Mouse (Mus musculus) stomach, embryonic 14.5 days (tissue): ENCODE results near the gene Mrc2. TPM values are rescaled to one million over a fixed set of nuclear protein-coding genes. Genes with fewer than 3 reads are reported as not detected.

Experiments used
- ATAC-seq: fragments of 200-750 bp; cut with Nextera tagmentation; 2 replicates; pipeline ENCODE4 v1.8.0; 2017; ENCODE audit warnings: low read depth, moderate TSS enrichment; ENCODE audit not compliant: insufficient number of reproducible peaks, insufficient read depth, low FRiP score
- H3K27ac ChIP-seq: fragments of 300-500 bp; sonication (generic); 2 replicates; pipeline ENCODE4 v1.5.1; 2014; ENCODE audit warnings: mild to moderate bottlenecking, low read length, moderate library complexity, mixed read lengths
- H3K27me3 ChIP-seq: fragments of 300-500 bp; sonication (generic); 2 replicates; pipeline ENCODE4 v1.6.1; 2014; ENCODE audit warnings: low read length, control low read depth, mixed read lengths; ENCODE audit not compliant: control insufficient read depth, insufficient read depth
- H3K36me3 ChIP-seq: fragments of 300-500 bp; sonication (generic); 2 replicates; pipeline ENCODE4 v1.6.1; 2014; ENCODE audit warnings: mild to moderate bottlenecking, control low read depth, low read length, moderate library complexity, mixed read lengths; ENCODE audit not compliant: control insufficient read depth, insufficient read depth
- H3K4me1 ChIP-seq: fragments of 300-500 bp; sonication (generic); 2 replicates; pipeline ENCODE4 v1.6.1; 2014; ENCODE audit warnings: low read length, control low read depth, mixed read lengths; ENCODE audit not compliant: control insufficient read depth, insufficient read depth
- H3K4me2 ChIP-seq: fragments of 300-500 bp; sonication (generic); replicated peaks from 2 replicates; pipeline ENCODE4 v1.6.1; 2014; ENCODE audit warnings: low read depth, low read length, control low read depth
- H3K4me3 ChIP-seq: fragments of 300-500 bp; sonication (generic); 2 replicates; pipeline ENCODE4 v1.5.1; 2014; ENCODE audit warnings: low read depth, low read length, control low read depth
- H3K9ac ChIP-seq: fragments of 300-500 bp; sonication (generic); replicated peaks from 2 replicates; pipeline ENCODE4 v1.6.1; 2014; ENCODE audit warnings: low read depth, mild to moderate bottlenecking, control low read depth, low read length, moderate library complexity, mixed read lengths
- H3K9me3 ChIP-seq: fragments of 300-500 bp; sonication (generic); 2 replicates; pipeline ENCODE4 v1.6.1; 2016; ENCODE audit warnings: low read depth, low read length, control low read depth; ENCODE audit not compliant: control insufficient read depth
- WGBS: fragments of 180-500 bp; shearing (Covaris S2); extraction: QIAGEN DNeasy Blood & Tissue Kit; methylation state at CpG from one replicate; pipeline ENCODE4 v1.1.7; 2014; 5-methylcytosine and 5-hydroxymethylcytosine counted together
- polyA plus RNA-seq: library from polyadenylated mRNA; unstranded; fragments of >200 nt; fragmentation: Nextera tagmentation; extraction: Ambion mirVana; gene quantifications from 2 replicates; pipeline ENCODE4 v1.2.1, GENCODE M21; 2014

The Mrc2 gene
- polyA plus RNA-seq, 1 experiment from 2014 or later, result 10.4 TPM

DNA sequence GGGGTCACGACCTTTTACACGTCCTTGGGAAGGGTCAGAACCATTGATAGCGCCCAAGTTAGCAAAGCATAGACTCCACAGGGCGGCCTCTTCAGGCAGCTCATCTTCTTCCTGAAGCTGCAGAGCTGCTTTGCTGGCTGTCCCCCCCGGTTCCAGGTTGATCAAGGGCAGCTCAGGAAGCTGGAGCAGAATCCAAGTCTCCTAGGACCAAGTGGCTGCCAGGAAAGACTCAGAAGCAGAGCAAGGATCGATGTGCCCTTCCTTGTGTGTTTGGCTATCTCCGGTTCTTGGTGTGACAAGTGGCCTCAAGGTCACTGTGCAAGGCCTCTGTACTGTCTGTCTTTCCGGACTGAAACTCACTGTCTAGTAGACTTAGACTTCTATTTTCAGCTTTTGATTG lies 81.4 kb downstream of the Mrc2 start:
- Histone ChIP-seq H3K4me1 (no peaks in the 10 kb centered on the region), H3K36me3 (no peaks in the 10 kb centered on the region), H3K9me3 (no peaks in the 10 kb centered on the region), H3K27ac (no peak overlapping the region), H3K4me3 (no peak overlapping the region), H3K9ac (no peak overlapping the region), H3K4me2 (no peak overlapping the region), H3K27me3 (no peaks in the 10 kb centered on the region)
- ATAC-seq, result no peak
- 70% methylated on average over 8 of the region's 8 CpGs for WGBS

GRCm38 (mm10) chr11:105374526-105375175 lies 82.2 kb downstream of the Mrc2 start:
- Histone ChIP-seq H3K27ac (no peak overlapping the region), H3K9me3 (no peaks in the 10 kb centered on the region), H3K36me3 (no peaks in the 10 kb centered on the region), H3K4me1 (no peaks in the 10 kb centered on the region), H3K4me3 (no peak overlapping the region), H3K9ac (no peak overlapping the region), H3K4me2 (no peak overlapping the region), H3K27me3 (no peaks in the 10 kb centered on the region)
- ATAC-seq, result no peak
- 70% methylated on average over 10 of the region's 10 CpGs for WGBS

DNA sequence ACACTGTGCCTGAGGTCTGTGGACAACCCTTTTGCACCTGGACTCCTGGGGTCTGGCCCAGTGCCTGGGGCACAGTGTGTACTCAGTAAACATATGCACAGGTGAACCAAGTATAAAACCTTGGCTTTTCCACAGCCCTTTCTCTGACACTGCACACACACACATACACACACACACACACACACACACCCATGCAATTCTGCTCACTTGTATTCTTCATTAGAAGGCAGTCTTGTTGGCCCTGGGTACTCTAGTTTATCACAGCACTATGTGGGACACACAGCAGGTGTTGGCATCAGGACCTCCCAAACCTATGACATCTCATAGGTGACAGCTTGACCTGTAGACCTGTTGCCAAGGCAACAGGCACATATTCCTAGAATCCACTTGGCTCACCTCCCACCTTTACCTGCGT lies 83.4 kb downstream of the Mrc2 start:
- WGBS, result 87% methylated on average over 1 of the region's 1 CpGs
- Histone ChIP-seq H3K27ac (no peak overlapping the region), H3K36me3 (no peaks in the 10 kb centered on the region), H3K4me3 (no peak overlapping the region), H3K4me2 (no peak overlapping the region), H3K27me3 (no peaks in the 10 kb centered on the region), H3K9ac (no peak overlapping the region), H3K9me3 (no peaks in the 10 kb centered on the region; the same call in 1 of the 2 replicates), H3K4me1 (no peaks in the 10 kb centered on the region)
- no peak for ATAC-seq

DNA sequence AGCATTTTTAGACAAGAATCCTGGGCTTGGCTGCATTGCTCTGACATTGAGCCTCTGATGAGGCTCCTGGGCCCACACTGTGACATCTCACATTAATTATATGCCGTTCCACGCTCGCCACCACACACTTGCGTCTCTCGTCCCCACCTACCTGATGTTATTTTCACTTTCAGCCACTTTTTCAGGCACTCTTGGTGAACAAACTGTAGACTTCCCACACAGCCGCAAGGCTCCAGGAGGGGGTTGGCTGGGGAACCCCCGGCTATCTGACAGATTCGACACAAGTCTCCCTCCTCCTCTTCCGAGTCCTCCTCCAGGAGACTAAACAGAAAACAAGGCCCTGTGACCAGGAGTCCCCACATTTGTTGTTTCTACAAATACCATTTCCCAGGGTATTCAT lies 92.8 kb downstream of the Mrc2 start:
- H3K4me2 ChIP-seq, result no peak overlapping the region
- no peak overlapping the region for H3K27ac ChIP-seq
- H3K27me3 ChIP-seq, result no peaks in the 10 kb centered on the region
- H3K36me3 ChIP-seq, result no peaks in the 10 kb centered on the region
- ATAC-seq, result no peak
- WGBS, result 84% methylated on average over 9 of the region's 9 CpGs
- no peaks in the 10 kb centered on the region for H3K4me1 ChIP-seq
- H3K9me3 ChIP-seq, result no peaks in the 10 kb centered on the region
- H3K9ac ChIP-seq, result no peak overlapping the region
- H3K4me3 ChIP-seq, result no peak overlapping the region

DNA sequence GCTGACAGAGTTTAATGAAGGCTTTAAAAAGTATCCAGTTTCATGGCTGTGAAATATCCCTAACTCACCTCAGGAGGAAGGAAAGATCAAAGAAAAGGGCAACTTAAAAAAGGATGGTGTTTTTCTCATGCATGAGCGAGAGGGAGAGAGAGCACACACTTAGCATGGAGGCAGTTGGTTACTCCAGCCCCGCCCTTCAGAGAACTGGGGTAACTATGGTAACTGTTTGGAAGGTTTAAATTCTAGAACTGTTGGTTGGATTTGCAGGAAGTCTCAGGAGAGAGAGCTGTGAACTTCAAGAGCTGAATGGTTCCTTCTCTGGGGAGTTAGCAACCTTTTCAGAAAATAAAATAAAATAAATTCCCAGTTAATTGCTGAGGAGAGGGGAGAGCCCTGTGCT lies 96.2 kb downstream of the Mrc2 start:
- Histone ChIP-seq H3K27me3 (no peaks in the 10 kb centered on the region), H3K9me3 (no peaks in the 10 kb centered on the region), H3K4me2 (no peak overlapping the region), H3K36me3 (no peaks in the 10 kb centered on the region), H3K4me3 (no peak overlapping the region), H3K9ac (no peak overlapping the region), H3K4me1 (no peaks in the 10 kb centered on the region), H3K27ac (no peak overlapping the region)
- ATAC-seq, result no peak
- 44% methylated on average over 2 of the region's 2 CpGs for WGBS

GRCm38 (mm10) chr11:105390290-105390689 lies 97.8 kb downstream of the Mrc2 start:
- ATAC-seq, result no peak
- H3K36me3 ChIP-seq, result no peaks in the 10 kb centered on the region
- WGBS, result 88% methylated on average over 7 of the region's 7 CpGs

More at GRCm38 (mm10) chr11:105390290-105390689, 97.8 kb downstream of the Mrc2 start:
- Histone ChIP-seq H3K9me3 (no peaks in the 10 kb centered on the region), H3K4me3 (no peak overlapping the region), H3K27ac (no peak overlapping the region), H3K9ac (no peak overlapping the region), H3K27me3 (no peaks in the 10 kb centered on the region), H3K4me2 (no peak overlapping the region), H3K4me1 (no peaks in the 10 kb centered on the region)

Other genes starting within 250 kb of the Mrc2 start
- gene Efcab3, start 229.1 kb upstream of the Mrc2 start, polyA plus RNA-seq, result 0.65 TPM in 1 of 2 replicates, not detected in the other
- gene Mettl2, start 166.2 kb upstream of the Mrc2 start, polyA plus RNA-seq, result 40.4 and 45.9 TPM in 2 replicates
- not detected in 2 replicates for gene Gm10842, start 145.8 kb upstream of the Mrc2 start, polyA plus RNA-seq
- gene Tlk2, start 113.8 kb upstream of the Mrc2 start, polyA plus RNA-seq, result 26.9 and 28.6 TPM in 2 replicates
- gene March10, start 164.1 kb downstream of the Mrc2 start, polyA plus RNA-seq, result not detected in 2 replicates